Mouse (Mus musculus): Measurements from ENCODE around the gene Olfr812. TPM values are rescaled to one million over a fixed set of nuclear protein-coding genes. Genes with fewer than 3 reads are reported as not detected.

The Olfr812 gene
- polyA plus RNA-seq (2017; shearing (Covaris generic)): not detected

DNA sequence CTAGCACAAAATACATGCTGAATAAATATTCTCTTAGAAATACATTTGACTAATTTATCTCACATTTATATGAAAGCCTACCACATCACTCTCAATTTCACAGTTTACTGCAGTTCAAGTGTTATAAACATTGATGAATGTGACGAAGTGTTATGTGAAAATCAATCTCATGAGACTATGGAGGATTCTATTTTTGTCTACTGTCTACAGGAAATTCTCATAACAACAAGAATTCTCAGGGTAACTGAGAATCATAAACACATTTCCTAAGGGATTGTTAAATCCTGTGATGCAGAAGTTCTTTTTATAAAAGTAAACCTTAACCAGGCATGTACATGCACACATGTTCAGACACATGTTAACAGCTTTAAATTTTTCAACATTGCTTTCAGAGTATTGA is at the start of gene Olfr812:
Olfr812 (minus strand) TSS at position 101 of the 400 bp plus-strand sequence.

DNA sequence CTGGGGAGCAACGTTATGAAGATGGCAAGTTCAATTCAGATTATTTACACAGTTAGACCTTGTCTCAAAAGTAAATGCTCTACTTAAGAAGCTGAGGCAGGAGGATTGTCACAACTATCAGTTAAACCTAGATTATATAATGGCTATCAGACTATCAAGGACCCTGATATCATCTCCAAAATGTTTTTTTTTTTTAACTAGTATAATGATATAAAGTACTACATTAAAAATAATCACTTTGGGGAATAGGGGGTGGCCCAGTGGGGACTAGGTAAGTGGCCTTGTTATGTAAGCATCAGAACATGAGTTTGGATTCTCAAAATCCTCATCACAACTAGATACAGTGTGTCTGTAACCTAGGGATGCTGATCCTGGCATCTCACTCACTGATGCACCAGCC is 33.9 kb upstream of the Olfr812 start, which contains the start of gene Olfr814:
Olfr814 (minus strand) TSS at position 101 of the 400 bp plus-strand sequence.

DNA sequence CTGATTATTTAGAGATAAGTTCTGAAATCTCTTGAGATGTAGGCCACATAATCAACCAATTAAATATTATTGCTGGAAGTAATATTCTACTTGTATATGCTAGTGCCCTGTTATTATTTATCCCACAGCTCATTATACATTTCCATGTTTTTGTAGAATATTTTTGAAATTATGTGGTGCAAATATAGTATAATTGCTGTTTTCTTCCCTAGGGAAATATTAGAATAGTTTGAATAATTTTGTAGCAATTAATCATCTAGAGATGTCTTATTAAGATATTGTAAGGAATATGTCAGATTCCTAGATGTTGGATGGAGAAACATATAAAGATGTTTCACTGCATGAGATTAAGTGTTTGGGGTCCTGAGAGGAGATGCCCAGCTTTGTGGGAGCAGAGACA is 9.2 kb upstream of the Olfr812 start, which contains the start of gene Olfr813:
Olfr813 (plus strand) TSS at position 301 of the 400 bp plus-strand sequence.

DNA sequence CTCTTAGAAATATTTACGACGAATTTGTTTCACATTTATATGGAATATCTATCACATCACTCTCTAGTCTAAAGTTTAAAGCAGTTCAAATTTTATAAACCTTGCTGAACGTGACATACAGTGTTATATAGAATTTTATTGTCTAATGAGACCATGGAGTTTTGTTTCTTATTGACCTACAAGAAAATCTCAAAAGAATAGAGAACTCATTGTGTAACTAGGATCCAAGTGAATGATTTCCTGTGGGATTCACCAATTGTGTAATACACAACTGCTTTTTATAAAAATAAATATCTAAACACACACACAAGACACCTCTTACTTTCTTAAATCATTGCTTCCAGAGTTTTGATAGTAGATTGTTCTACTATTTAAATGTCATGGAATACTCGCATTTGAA is 41.6 kb downstream of the Olfr812 start, which contains the start of gene Olfr811:
Olfr811 (minus strand) TSS at position 101 of the 400 bp plus-strand sequence.

DNA sequence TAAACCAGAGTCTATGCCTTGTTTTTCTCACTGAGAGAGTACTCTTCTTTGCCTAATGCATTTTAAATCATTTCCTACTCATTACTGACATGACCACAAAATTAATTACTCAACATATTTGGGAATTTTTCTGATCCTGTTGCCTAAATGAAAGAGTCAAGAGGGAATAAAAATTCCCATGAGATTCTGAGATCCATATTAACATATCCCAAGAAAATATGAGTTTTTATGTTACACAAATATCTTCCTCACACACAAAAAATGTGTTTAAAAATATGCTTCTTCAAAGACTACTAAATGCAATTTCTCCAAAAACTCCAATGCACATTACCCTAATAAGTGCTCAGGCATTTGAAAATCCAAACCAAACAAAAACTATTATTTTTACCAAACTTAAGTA is 51.1 kb downstream of the Olfr812 start, which contains the start of gene Olfr810:
Olfr810 (minus strand) TSS at position 101 of the 400 bp plus-strand sequence.

Other genes with a start within 250 kb of the Olfr812 start
- not detected for gene Olfr796, start 233.5 kb downstream of the Olfr812 start, polyA plus RNA-seq (2017; shearing (Covaris generic))
- 0.18 TPM for gene Olfr798, start 218.2 kb downstream of the Olfr812 start, polyA plus RNA-seq (2017; shearing (Covaris generic))
- not detected for gene Olfr799, start 208.6 kb downstream of the Olfr812 start, polyA plus RNA-seq (2017; shearing (Covaris generic))
- not detected for gene Olfr800, start 188.4 kb downstream of the Olfr812 start, polyA plus RNA-seq (2017; shearing (Covaris generic))
- not detected for gene Olfr801, start 172.2 kb downstream of the Olfr812 start, polyA plus RNA-seq (2017; shearing (Covaris generic))
- gene Olfr802, start 157.9 kb downstream of the Olfr812 start, polyA plus RNA-seq (2017; shearing (Covaris generic)): not detected
- not detected for gene Olfr803, start 151.8 kb downstream of the Olfr812 start, polyA plus RNA-seq (2017; shearing (Covaris generic))
- gene Olfr804, start 142.9 kb downstream of the Olfr812 start, polyA plus RNA-seq (2017; shearing (Covaris generic)): not detected
- not detected for gene Olfr805, start 116.7 kb downstream of the Olfr812 start, polyA plus RNA-seq (2017; shearing (Covaris generic))
- not detected for gene Olfr806, start 104.2 kb downstream of the Olfr812 start, polyA plus RNA-seq (2017; shearing (Covaris generic))
- gene Olfr807, start 88.3 kb downstream of the Olfr812 start, polyA plus RNA-seq (2017; shearing (Covaris generic)): not detected
- gene Olfr808, start 80.6 kb downstream of the Olfr812 start, polyA plus RNA-seq (2017; shearing (Covaris generic)): not detected
- not detected for gene Olfr809, start 71.5 kb downstream of the Olfr812 start, polyA plus RNA-seq (2017; shearing (Covaris generic))
- not detected for gene Olfr810, start 51.2 kb downstream of the Olfr812 start, polyA plus RNA-seq (2017; shearing (Covaris generic))
- gene Olfr811, start 41.7 kb downstream of the Olfr812 start, polyA plus RNA-seq (2017; shearing (Covaris generic)): not detected
- not detected for gene Olfr813, start 9.3 kb upstream of the Olfr812 start, polyA plus RNA-seq (2017; shearing (Covaris generic))
- 0.06 TPM for gene Olfr814, start 33.8 kb upstream of the Olfr812 start, polyA plus RNA-seq (2017; shearing (Covaris generic))
- gene Olfr815, start 59.8 kb upstream of the Olfr812 start, polyA plus RNA-seq (2017; shearing (Covaris generic)): not detected
- 0.11 TPM for gene Olfr816, start 69.5 kb upstream of the Olfr812 start, polyA plus RNA-seq (2017; shearing (Covaris generic))
- not detected for gene Olfr818, start 103.0 kb upstream of the Olfr812 start, polyA plus RNA-seq (2017; shearing (Covaris generic))
- gene Olfr819, start 121.2 kb upstream of the Olfr812 start, polyA plus RNA-seq (2017; shearing (Covaris generic)): not detected
- not detected for gene Olfr247, start 130.0 kb upstream of the Olfr812 start, polyA plus RNA-seq (2017; shearing (Covaris generic))
- gene Gm10310, start 139.0 kb upstream of the Olfr812 start, polyA plus RNA-seq (2017; shearing (Covaris generic)): 0.08 TPM
- gene Olfr820, start 166.5 kb upstream of the Olfr812 start, polyA plus RNA-seq (2017; shearing (Covaris generic)): not detected
- not detected for gene Olfr821, start 184.3 kb upstream of the Olfr812 start, polyA plus RNA-seq (2017; shearing (Covaris generic))
- gene Olfr822, start 225.1 kb upstream of the Olfr812 start, polyA plus RNA-seq (2017; shearing (Covaris generic)): 0.26 TPM